In the genomic region with DNA sequence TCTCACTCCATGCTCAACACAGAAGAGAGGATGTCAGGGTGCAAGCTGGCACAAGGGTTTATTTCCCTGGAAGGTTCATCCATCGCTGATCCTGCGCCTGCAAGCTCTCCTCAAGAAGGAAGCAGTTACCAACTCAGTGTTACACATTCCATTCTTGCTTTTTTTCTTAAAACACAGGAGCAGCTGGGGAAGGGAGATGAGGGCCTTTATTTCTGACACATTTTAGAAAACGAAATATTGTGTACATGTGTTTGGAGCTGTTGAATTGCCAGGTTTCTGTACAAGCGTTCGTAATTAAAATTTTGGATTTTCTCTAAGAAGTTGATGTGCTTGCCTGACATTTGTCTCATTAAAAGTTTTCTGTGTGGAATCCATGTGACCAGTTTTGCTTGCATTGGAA, we compare ENCODE assay signal across 18 mouse cellular contexts.
DNase-seq lines count a peak whose midpoint lies in the region; ATAC-seq and TF ChIP-seq lines count a peak whose summit lies in the region.
"Had no signal": no experiment of that assay in that cellular context is flagged by ENCODE, and none has a peak within 500 bp of the region (broad histone marks: within the 10 kb centered on the region; RNA-seq: fewer than 3 reads in every experiment).

No protein-coding gene starts in this region.

- DNase-seq in embryonic facial prominence, embryonic 10.5 days (ENCODE audit: low spot score): no peak
- DNase-seq in heart, postnatal 36 days: no peak
- DNase-seq in layer of hippocampus, adult 2 months (ENCODE audit: low spot score in 2 of 2): no peak
- no peak for DNase-seq in layer of hippocampus, adult 11-12 months (ENCODE audit: low spot score)
- no peak for DNase-seq in frontal cortex, postnatal 10 days (ENCODE audit: low spot score in 2 of 2)
- DNase-seq: adrenal gland, postnatal 10 days; cerebellum, adult 9-10 months; kidney, adult 11 months; kidney, postnatal 14 days; lung, postnatal 14 days; thymus, postnatal 25 days had no signal

- 79% methylated on average over 5 of the region's 5 CpGs for WGBS in embryonic facial prominence, embryonic 13.5 days
- WGBS in embryonic facial prominence, embryonic 10.5 days: 91% methylated on average over 5 of the region's 5 CpGs
- WGBS in heart, embryonic 14.5 days: 85% methylated on average over 5 of the region's 5 CpGs

- intact Hi-C loops in heart, postnatal 36 days (cut with DNase I): no loop called here

- no peak for ATAC-seq in embryonic facial prominence, embryonic 13.5 days (ENCODE audit: insufficient number of reproducible peaks, insufficient read depth, low FRiP score, low TSS enrichment, low read depth)
- no peak for ATAC-seq in heart, embryonic 14.5 days (ENCODE audit: insufficient number of reproducible peaks, insufficient read depth, low FRiP score, low read depth)
- ATAC-seq: liver, embryonic 12.5 days had no signal

- H3K4me2 ChIP-seq in embryonic facial prominence, embryonic 13.5 days: no peak overlapping the region
- no peak overlapping the region for H3K4me2 ChIP-seq in heart, embryonic 14.5 days (ENCODE audit: low read length)
- H3K4me2 ChIP-seq: liver, embryonic 12.5 days had no signal

- H3K27ac ChIP-seq in embryonic facial prominence, embryonic 13.5 days: peak overlapping the region; percentile 48
- H3K27ac ChIP-seq in embryonic facial prominence, embryonic 10.5 days (replicated peaks): no peak overlapping the region
- H3K27ac ChIP-seq in heart, embryonic 14.5 days (replicated peaks in 1 of 2; ENCODE audit: control insufficient read depth in 1 of 2, insufficient read depth in 1 of 2, low read depth in 2 of 2, low read length in 2 of 2): peak overlapping the region; percentile 85 to 93
- peak overlapping the region; percentile 84 for H3K27ac ChIP-seq in layer of hippocampus, adult 2 months
- H3K27ac ChIP-seq in brown adipose tissue, adult 24 weeks (replicated peaks; ENCODE audit: low read depth, low read length): peak overlapping the region; percentile 7
- H3K27ac ChIP-seq: liver, embryonic 12.5 days; midbrain, embryonic 10.5 days had no signal

- no peak for TF ChIP-seq CTCF in layer of hippocampus, adult 2 months (conservative IDR thresholded peaks at IDR 0.05)

- H3K27me3 ChIP-seq in embryonic facial prominence, embryonic 13.5 days: no peaks in the 10 kb centered on the region
- no peaks in the 10 kb centered on the region for H3K27me3 ChIP-seq in embryonic facial prominence, embryonic 10.5 days (replicated peaks; ENCODE audit: low read depth, poor library complexity, severe bottlenecking)
- H3K27me3 ChIP-seq in heart, embryonic 14.5 days (ENCODE audit: control insufficient read depth, insufficient read depth, low read length): no peaks in the 10 kb centered on the region
- H3K27me3 ChIP-seq: CH12.LX; liver, embryonic 12.5 days had no signal

- H3K4me3 ChIP-seq in embryonic facial prominence, embryonic 13.5 days: no peak overlapping the region
- no peak overlapping the region for H3K4me3 ChIP-seq in embryonic facial prominence, embryonic 10.5 days
- H3K4me3 ChIP-seq in heart, embryonic 14.5 days (ENCODE audit: control insufficient read depth in 1 of 2, insufficient read depth in 1 of 2, low read depth in 1 of 2, low read length in 2 of 2): no peak overlapping the region
- H3K4me3 ChIP-seq in layer of hippocampus, adult 2 months: no peak overlapping the region
- no peak overlapping the region for H3K4me3 ChIP-seq in brown adipose tissue, adult 24 weeks (ENCODE audit: insufficient read depth, low read depth, low read length)
- H3K4me3 ChIP-seq: erythroblast, embryonic 14.5 days; liver, embryonic 12.5 days; midbrain, embryonic 10.5 days had no signal

- peaks cover 16% of the 10 kb centered on the region for H3K4me1 ChIP-seq in embryonic facial prominence, embryonic 13.5 days
- H3K4me1 ChIP-seq in embryonic facial prominence, embryonic 10.5 days: peaks cover 22% of the 10 kb centered on the region
- H3K4me1 ChIP-seq in heart, embryonic 14.5 days (ENCODE audit: control insufficient read depth in 2 of 2, insufficient read depth in 2 of 2, low read length in 2 of 2): peaks cover 33 to 55% of the 10 kb centered on the region in 2 experiments
- peaks cover 33% of the 10 kb centered on the region for H3K4me1 ChIP-seq in brown adipose tissue, adult 24 weeks (ENCODE audit: control insufficient read depth, insufficient read depth, insufficient read length, low read length)

- peaks cover 40% of the 10 kb centered on the region for H3K36me3 ChIP-seq in embryonic facial prominence, embryonic 13.5 days
- peaks cover 41% of the 10 kb centered on the region for H3K36me3 ChIP-seq in embryonic facial prominence, embryonic 10.5 days (replicated peaks)
- peaks cover 47% of the 10 kb centered on the region for H3K36me3 ChIP-seq in heart, embryonic 14.5 days (ENCODE audit: control insufficient read depth, insufficient read depth, low read length)

- no peak overlapping the region for H3K9ac ChIP-seq in embryonic facial prominence, embryonic 13.5 days
- peak overlapping the region; percentile 55 for H3K9ac ChIP-seq in heart, embryonic 14.5 days (ENCODE audit: low read length)
- H3K9ac ChIP-seq: liver, embryonic 12.5 days had no signal

- no peaks in the 10 kb centered on the region for H3K9me3 ChIP-seq in embryonic facial prominence, embryonic 13.5 days
- no peaks in the 10 kb centered on the region for H3K9me3 ChIP-seq in embryonic facial prominence, embryonic 10.5 days
- no peaks in the 10 kb centered on the region for H3K9me3 ChIP-seq in heart, embryonic 14.5 days (ENCODE audit: control insufficient read depth, low read length)
- H3K9me3 ChIP-seq: liver, embryonic 12.5 days; midbrain, embryonic 10.5 days had no signal
